Mouse (Mus musculus): ENCODE measurements around the gene 9430097D07Rik. TPM values are rescaled to one million over a fixed set of nuclear protein-coding genes. Genes with fewer than 3 reads are reported as not detected.

The 9430097D07Rik gene
- total and polyA plus RNA-seq, 2 experiments: not detected

GRCm38 (mm10) chr2:32568149-32568548 lies 7.3 kb downstream of the 9430097D07Rik start:
- Histone ChIP-seq H3K36me3 (ENCODE audit: control insufficient read depth, insufficient read depth, low read length) (peaks cover 11% of the 10 kb centered on the region; the same call in 1 of the 2 replicates), H3K4me3 (ENCODE audit: insufficient read depth, low read depth, low read length) (no peak overlapping the region), H3K27ac (replicated peaks; ENCODE audit: insufficient read depth, low read depth, low read length) (no peak overlapping the region), H3K27me3 (ENCODE audit: control insufficient read depth, insufficient read depth, low read length) (no peaks in the 10 kb centered on the region), H3K9ac (ENCODE audit: low read depth, low read length) (no peak overlapping the region), H3K4me1 (ENCODE audit: control insufficient read depth, insufficient read depth, low read length) (peaks cover 5% of the 10 kb centered on the region), H3K79me2 (ENCODE audit: control insufficient read depth, insufficient read depth, low read length) (no peaks in the 10 kb centered on the region; the same call in 1 of the 2 replicates)
- 35% methylated on average over 5 of the region's 5 CpGs for WGBS
- TF ChIP-seq CTCF (IDR thresholded peaks at IDR 0.05; ENCODE audit: low read depth, low read length) (no peak), POLR2A (IDR thresholded peaks at IDR 0.05; ENCODE audit: extremely low read depth, insufficient read depth, low read length) (no peak)
- DNase-seq (ENCODE audit: extremely low read depth, low read depth, low spot score): peak; percentile 30

GRCm38 (mm10) chr2:32566536-32567063 lies 8.9 kb downstream of the 9430097D07Rik start:
- no peak overlapping the region for H3K27ac ChIP-seq (replicated peaks; ENCODE audit: insufficient read depth, low read depth, low read length)
- H3K27me3 ChIP-seq (ENCODE audit: control insufficient read depth, insufficient read depth, low read length): no peaks in the 10 kb centered on the region
- TF ChIP-seq CTCF (IDR thresholded peaks at IDR 0.05; ENCODE audit: low read depth, low read length) (peak; percentile 74), POLR2A (IDR thresholded peaks at IDR 0.05; ENCODE audit: extremely low read depth, insufficient read depth, low read length) (no peak)
- H3K4me1 ChIP-seq (ENCODE audit: control insufficient read depth, insufficient read depth, low read length): peaks cover 3% of the 10 kb centered on the region
- WGBS: 59% methylated on average over 4 of the region's 4 CpGs
- H3K36me3 ChIP-seq (ENCODE audit: control insufficient read depth, insufficient read depth, low read length): peaks cover 14% of the 10 kb centered on the region; the same call in 1 of the 2 replicates
- DNase-seq (ENCODE audit: extremely low read depth, low read depth, low spot score): peak; percentile 53
- no peak overlapping the region for H3K4me3 ChIP-seq (ENCODE audit: insufficient read depth, low read depth, low read length)
- no peak overlapping the region for H3K9ac ChIP-seq (ENCODE audit: low read depth, low read length)
- no peaks in the 10 kb centered on the region; the same call in 1 of the 2 replicates for H3K79me2 ChIP-seq (ENCODE audit: control insufficient read depth, insufficient read depth, low read length)

- no peaks in the 10 kb centered on the region for H3K4me1 ChIP-seq (ENCODE audit: control insufficient read depth, insufficient read depth, low read length)
- H3K36me3 ChIP-seq (ENCODE audit: control insufficient read depth, insufficient read depth, low read length): peaks cover 7% of the 10 kb centered on the region; the same call in 1 of the 2 replicates
- H3K79me2 ChIP-seq (ENCODE audit: control insufficient read depth, insufficient read depth, low read length): no peaks in the 10 kb centered on the region
- H3K4me3 ChIP-seq (ENCODE audit: insufficient read depth, low read depth, low read length): no peak overlapping the region
- WGBS: 88% methylated on average over 5 of the region's 5 CpGs
- TF ChIP-seq CTCF (IDR thresholded peaks at IDR 0.05; ENCODE audit: low read depth, low read length) (no peak), POLR2A (IDR thresholded peaks at IDR 0.05; ENCODE audit: extremely low read depth, insufficient read depth, low read length) (no peak)
- DNase-seq (ENCODE audit: extremely low read depth, low read depth, low spot score): no peak
- no peak overlapping the region for H3K27ac ChIP-seq (replicated peaks; ENCODE audit: insufficient read depth, low read depth, low read length)
- H3K27me3 ChIP-seq (ENCODE audit: control insufficient read depth, insufficient read depth, low read length): no peaks in the 10 kb centered on the region
- H3K9ac ChIP-seq (ENCODE audit: low read depth, low read length): no peak overlapping the region
These were observed 15.9 kb downstream of the 9430097D07Rik start for GRCm38 (mm10) chr2:32559570-32559969.

- WGBS: 91% methylated on average over 7 of the region's 7 CpGs
- H3K36me3 ChIP-seq (ENCODE audit: control insufficient read depth, insufficient read depth, low read length): peaks cover 2% of the 10 kb centered on the region; the same call in 1 of the 2 replicates
- H3K79me2 ChIP-seq (ENCODE audit: control insufficient read depth, insufficient read depth, low read length): peaks cover 9% of the 10 kb centered on the region; the same call in 1 of the 2 replicates
- H3K4me1 ChIP-seq (ENCODE audit: control insufficient read depth, insufficient read depth, low read length): no peaks in the 10 kb centered on the region
- H3K27ac ChIP-seq (replicated peaks; ENCODE audit: insufficient read depth, low read depth, low read length): no peak overlapping the region
- no peaks in the 10 kb centered on the region for H3K27me3 ChIP-seq (ENCODE audit: control insufficient read depth, insufficient read depth, low read length)
- H3K4me3 ChIP-seq (ENCODE audit: insufficient read depth, low read depth, low read length): no peak overlapping the region
- TF ChIP-seq POLR2A (IDR thresholded peaks at IDR 0.05; ENCODE audit: extremely low read depth, insufficient read depth, low read length): no peak
- no peak for TF ChIP-seq CTCF (IDR thresholded peaks at IDR 0.05; ENCODE audit: low read depth, low read length)
- H3K9ac ChIP-seq (ENCODE audit: low read depth, low read length): no peak overlapping the region
- DNase-seq (ENCODE audit: extremely low read depth, low read depth, low spot score): no peak
These were observed 19.5 kb downstream of the 9430097D07Rik start for GRCm38 (mm10) chr2:32556019-32556418.

GRCm38 (mm10) chr2:32555484-32555883 lies 20.0 kb downstream of the 9430097D07Rik start:
- Histone ChIP-seq H3K4me1 (ENCODE audit: control insufficient read depth, insufficient read depth, low read length) (no peaks in the 10 kb centered on the region), H3K79me2 (ENCODE audit: control insufficient read depth, insufficient read depth, low read length) (peaks cover 12% of the 10 kb centered on the region; the same call in 1 of the 2 replicates), H3K36me3 (ENCODE audit: control insufficient read depth, insufficient read depth, low read length) (peaks cover 2% of the 10 kb centered on the region; the same call in 1 of the 2 replicates), H3K27me3 (ENCODE audit: control insufficient read depth, insufficient read depth, low read length) (no peaks in the 10 kb centered on the region), H3K4me3 (ENCODE audit: insufficient read depth, low read depth, low read length) (no peak overlapping the region), H3K27ac (replicated peaks; ENCODE audit: insufficient read depth, low read depth, low read length) (no peak overlapping the region), H3K9ac (ENCODE audit: low read depth, low read length) (no peak overlapping the region)
- DNase-seq (ENCODE audit: extremely low read depth, low read depth, low spot score): no peak
- TF ChIP-seq POLR2A (IDR thresholded peaks at IDR 0.05; ENCODE audit: extremely low read depth, insufficient read depth, low read length) (no peak), CTCF (IDR thresholded peaks at IDR 0.05; ENCODE audit: low read depth, low read length) (no peak)
- WGBS: 76% methylated on average over 4 of the region's 4 CpGs

- H3K36me3 ChIP-seq (ENCODE audit: control insufficient read depth, insufficient read depth, low read length): no peaks in the 10 kb centered on the region
- H3K9ac ChIP-seq (ENCODE audit: low read depth, low read length): no peak overlapping the region
- H3K79me2 ChIP-seq (ENCODE audit: control insufficient read depth, insufficient read depth, low read length): peaks cover 26% of the 10 kb centered on the region; the same call in 1 of the 2 replicates
- H3K27ac ChIP-seq (replicated peaks; ENCODE audit: insufficient read depth, low read depth, low read length): no peak overlapping the region
- H3K4me1 ChIP-seq (ENCODE audit: control insufficient read depth, insufficient read depth, low read length): no peaks in the 10 kb centered on the region
- 78% methylated on average over 7 of the region's 7 CpGs for WGBS
- no peak overlapping the region for H3K4me3 ChIP-seq (ENCODE audit: insufficient read depth, low read depth, low read length)
- TF ChIP-seq CTCF (IDR thresholded peaks at IDR 0.05; ENCODE audit: low read depth, low read length) (no peak), POLR2A (IDR thresholded peaks at IDR 0.05; ENCODE audit: extremely low read depth, insufficient read depth, low read length) (no peak)
- no peaks in the 10 kb centered on the region for H3K27me3 ChIP-seq (ENCODE audit: control insufficient read depth, insufficient read depth, low read length)
- no peak for DNase-seq (ENCODE audit: extremely low read depth, low read depth, low spot score)
These were observed 21.8 kb downstream of the 9430097D07Rik start for GRCm38 (mm10) chr2:32553592-32554148.

All from liver, adult 2 months (tissue).